Mouse (Mus musculus): ENCODE data around the gene Akap6. TPM values are rescaled to one million over a fixed set of nuclear protein-coding genes. Genes with fewer than 3 reads are reported as not detected.
A peak's percentile ranks its signal among the peaks of the same experiment; 100 is the strongest.

Akap6 gene
- polyA plus RNA-seq, 1 experiment from 2014 or later, result 7.9 TPM

DNA sequence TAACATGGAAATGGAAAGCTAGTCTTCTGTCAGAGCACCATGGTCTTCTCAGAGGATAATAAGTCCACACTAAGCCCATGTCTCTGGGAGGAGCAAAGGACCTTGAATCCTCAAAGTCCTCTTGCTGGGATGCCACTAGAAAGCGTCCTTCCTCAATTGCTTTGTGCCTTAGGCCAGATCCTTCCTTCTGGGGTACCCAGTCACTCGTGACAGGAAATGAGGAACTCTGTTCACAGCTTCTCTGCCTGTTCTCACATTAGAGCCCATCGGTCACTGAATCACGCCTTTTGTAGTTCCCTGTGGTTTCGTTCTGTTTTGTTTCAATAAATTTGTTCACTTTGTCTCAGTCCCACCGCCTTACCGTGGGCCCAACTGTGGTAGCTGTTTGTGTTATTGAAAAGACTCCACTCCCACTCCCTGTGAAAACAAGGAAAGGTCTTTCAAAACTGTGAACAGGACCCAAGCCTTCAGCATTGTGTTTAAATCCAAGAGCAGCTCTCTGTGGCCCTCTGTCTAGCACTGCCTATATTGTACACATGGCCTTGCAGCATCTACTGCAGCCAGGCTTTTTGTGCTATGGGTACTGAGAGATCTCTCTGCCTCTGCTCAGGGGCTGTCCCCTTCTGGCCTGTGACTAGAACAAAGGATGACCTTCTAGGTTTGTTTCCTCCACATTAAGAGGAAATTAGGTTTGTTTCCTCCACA is 151.3 kb downstream of the Akap6 start:
- no peak for ATAC-seq (ENCODE audit: low read depth)
- Histone ChIP-seq H3K4me1 (ENCODE audit: control insufficient read depth, insufficient read depth, low read length) (peaks cover 9% of the 10 kb centered on the region; the same call in 1 of the 2 replicates), H3K27me3 (replicated peaks; ENCODE audit: control insufficient read depth, insufficient read depth, low read length) (no peaks in the 10 kb centered on the region), H3K4me2 (ENCODE audit: low read depth, low read length) (no peak overlapping the region), H3K27ac (replicated peaks; ENCODE audit: low read depth, low read length) (0 out of 2 replicates have a peak overlapping the region, but pooled peaks have one; percentile 15), H3K9me3 (ENCODE audit: control insufficient read depth, low read length) (no peaks in the 10 kb centered on the region), H3K4me3 (ENCODE audit: low read depth, low read length) (no peak overlapping the region), H3K36me3 (ENCODE audit: control insufficient read depth, insufficient read depth, low read length) (no peaks in the 10 kb centered on the region), H3K9ac (ENCODE audit: low read depth, low read length) (no peak overlapping the region)
- DNase-seq (ENCODE audit: low spot score), result no peak
- WGBS, result 62% methylated on average over 7 of the region's 7 CpGs

DNA sequence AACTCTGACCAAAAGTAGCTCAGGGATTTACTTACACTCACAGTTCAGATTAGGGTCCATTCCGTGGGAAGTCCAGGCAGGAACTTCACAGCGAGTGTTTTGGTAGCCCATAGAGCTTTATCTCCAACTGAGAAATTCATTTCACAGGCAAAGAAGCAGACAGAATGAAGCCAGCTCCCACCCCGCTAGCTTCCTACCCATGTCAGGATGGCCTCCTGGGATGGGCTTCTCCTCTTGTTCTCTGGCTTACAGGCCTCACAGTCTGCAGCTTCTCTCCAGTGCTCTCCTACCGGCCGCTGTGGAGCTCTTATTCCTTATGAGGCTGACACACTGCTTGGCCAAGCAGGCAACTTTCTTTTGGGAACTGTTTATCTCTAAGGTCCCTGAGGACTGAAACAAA is 152.0 kb downstream of the Akap6 start:
- Histone ChIP-seq H3K4me2 (ENCODE audit: low read depth, low read length) (no peak overlapping the region), H3K27ac (replicated peaks; ENCODE audit: low read depth, low read length) (no peak overlapping the region; the same call in 1 of the 2 replicates), H3K9me3 (ENCODE audit: control insufficient read depth, low read length) (no peaks in the 10 kb centered on the region), H3K4me3 (ENCODE audit: low read depth, low read length) (no peak overlapping the region), H3K27me3 (replicated peaks; ENCODE audit: control insufficient read depth, insufficient read depth, low read length) (no peaks in the 10 kb centered on the region), H3K4me1 (ENCODE audit: control insufficient read depth, insufficient read depth, low read length) (peaks cover 9% of the 10 kb centered on the region; the same call in 1 of the 2 replicates), H3K9ac (ENCODE audit: low read depth, low read length) (no peak overlapping the region), H3K36me3 (ENCODE audit: control insufficient read depth, insufficient read depth, low read length) (no peaks in the 10 kb centered on the region)
- 79% methylated on average over 5 of the region's 5 CpGs for WGBS
- DNase-seq (ENCODE audit: low spot score), result no peak
- ATAC-seq (ENCODE audit: low read depth), result no peak

DNA sequence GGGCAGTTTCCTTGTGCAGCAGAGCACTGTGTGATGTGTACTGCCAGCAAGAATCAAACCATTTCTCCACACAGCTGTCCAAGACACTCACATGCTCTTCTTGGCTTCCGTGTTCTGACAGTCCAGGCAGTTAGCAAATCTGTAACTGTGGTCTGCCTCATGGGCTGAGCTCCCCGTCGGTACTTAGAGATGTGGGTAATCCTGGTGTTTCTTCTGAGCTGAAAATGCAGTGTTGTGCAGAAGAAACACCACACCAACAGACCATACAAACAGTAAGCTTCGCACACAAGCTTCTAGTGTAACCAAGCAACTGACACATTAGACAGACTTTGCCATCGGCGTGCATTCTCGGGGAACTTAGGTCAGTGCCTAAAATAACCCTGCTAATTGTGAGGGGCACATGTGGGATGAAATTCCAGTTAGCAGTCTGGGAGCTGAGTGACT is 155.1 kb downstream of the Akap6 start:
- WGBS, result 39% methylated on average over 7 of the region's 7 CpGs
- Histone ChIP-seq H3K9ac (ENCODE audit: low read depth, low read length) (no peak overlapping the region), H3K27ac (replicated peaks; ENCODE audit: low read depth, low read length) (peak overlapping the region; percentile 46; the same call in 1 of the 2 replicates), H3K4me1 (ENCODE audit: control insufficient read depth, insufficient read depth, low read length) (peaks cover 9% of the 10 kb centered on the region; the same call in 1 of the 2 replicates), H3K27me3 (replicated peaks; ENCODE audit: control insufficient read depth, insufficient read depth, low read length) (no peaks in the 10 kb centered on the region), H3K9me3 (ENCODE audit: control insufficient read depth, low read length) (no peaks in the 10 kb centered on the region), H3K4me3 (ENCODE audit: low read depth, low read length) (no peak overlapping the region), H3K36me3 (ENCODE audit: control insufficient read depth, insufficient read depth, low read length) (no peaks in the 10 kb centered on the region), H3K4me2 (ENCODE audit: low read depth, low read length) (no peak overlapping the region)
- ATAC-seq (ENCODE audit: low read depth) (peak; percentile 86), DNase-seq (ENCODE audit: low spot score) (peak; percentile 79)

DNA sequence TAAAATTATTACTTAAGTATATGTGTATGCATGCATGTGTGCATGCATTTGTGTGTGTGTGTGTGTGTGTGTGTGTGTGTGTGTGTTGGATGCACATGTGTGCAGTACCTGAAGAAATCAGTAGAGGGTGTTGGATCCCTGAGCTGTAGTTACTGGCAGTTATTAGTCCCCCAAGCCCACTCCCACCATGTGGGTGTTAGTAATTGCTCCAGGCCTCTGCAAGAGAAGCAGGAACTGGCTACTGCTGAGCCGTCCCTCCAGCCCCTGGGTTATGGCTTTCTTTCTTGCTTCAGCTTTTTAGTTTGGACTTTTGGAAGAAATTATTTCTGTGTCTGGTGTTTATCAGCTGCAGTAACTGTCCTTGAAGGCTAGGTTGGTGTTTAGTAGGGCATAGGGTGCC is 156.9 kb downstream of the Akap6 start:
- DNase-seq (ENCODE audit: low spot score) (no peak), ATAC-seq (ENCODE audit: low read depth) (no peak)
- H3K9ac ChIP-seq (ENCODE audit: low read depth, low read length), result no peak overlapping the region
- H3K4me3 ChIP-seq (ENCODE audit: low read depth, low read length), result no peak overlapping the region
- H3K36me3 ChIP-seq (ENCODE audit: control insufficient read depth, insufficient read depth, low read length), result no peaks in the 10 kb centered on the region
- peaks cover 9% of the 10 kb centered on the region; the same call in 1 of the 2 replicates for H3K4me1 ChIP-seq (ENCODE audit: control insufficient read depth, insufficient read depth, low read length)
- no peak overlapping the region for H3K27ac ChIP-seq (replicated peaks; ENCODE audit: low read depth, low read length)
- no peaks in the 10 kb centered on the region for H3K9me3 ChIP-seq (ENCODE audit: control insufficient read depth, low read length)
- no peaks in the 10 kb centered on the region for H3K27me3 ChIP-seq (replicated peaks; ENCODE audit: control insufficient read depth, insufficient read depth, low read length)
- WGBS, result 73% methylated on average over 1 of the region's 1 CpGs
- H3K4me2 ChIP-seq (ENCODE audit: low read depth, low read length), result no peak overlapping the region

DNA sequence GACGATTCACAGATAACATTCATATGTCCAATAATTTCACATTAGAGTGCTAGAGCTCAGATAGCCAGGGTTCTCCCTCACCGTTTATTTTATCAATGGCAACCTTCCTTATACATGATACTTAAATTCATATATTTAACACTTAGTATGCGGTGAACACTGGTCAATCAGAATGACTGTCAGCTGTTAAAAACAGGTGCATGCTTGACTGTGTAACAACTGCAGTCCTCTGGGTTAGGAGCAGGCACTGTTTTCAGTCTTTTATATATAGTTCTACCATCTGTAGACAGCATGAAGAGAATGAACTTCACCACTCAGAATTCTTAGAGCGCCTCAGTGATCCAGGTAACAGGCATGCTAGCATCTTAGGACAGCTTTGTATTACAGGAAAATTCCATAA is 158.1 kb downstream of the Akap6 start:
- no peaks in the 10 kb centered on the region for H3K9me3 ChIP-seq (ENCODE audit: control insufficient read depth, low read length)
- H3K4me1 ChIP-seq (ENCODE audit: control insufficient read depth, insufficient read depth, low read length), result peaks cover 9% of the 10 kb centered on the region; the same call in 1 of the 2 replicates
- H3K27me3 ChIP-seq (replicated peaks; ENCODE audit: control insufficient read depth, insufficient read depth, low read length), result no peaks in the 10 kb centered on the region
- whole genome bisulfite sequencing, result 81% methylated on average over 4 of the region's 4 CpGs
- no peak for DNase-seq (ENCODE audit: low spot score)
- no peak overlapping the region for H3K4me2 ChIP-seq (ENCODE audit: low read depth, low read length)
- no peaks in the 10 kb centered on the region for H3K36me3 ChIP-seq (ENCODE audit: control insufficient read depth, insufficient read depth, low read length)
- ATAC-seq (ENCODE audit: low read depth), result no peak
- no peak overlapping the region for H3K9ac ChIP-seq (ENCODE audit: low read depth, low read length)
- H3K27ac ChIP-seq (replicated peaks; ENCODE audit: low read depth, low read length), result no peak overlapping the region
- no peak overlapping the region for H3K4me3 ChIP-seq (ENCODE audit: low read depth, low read length)

DNA sequence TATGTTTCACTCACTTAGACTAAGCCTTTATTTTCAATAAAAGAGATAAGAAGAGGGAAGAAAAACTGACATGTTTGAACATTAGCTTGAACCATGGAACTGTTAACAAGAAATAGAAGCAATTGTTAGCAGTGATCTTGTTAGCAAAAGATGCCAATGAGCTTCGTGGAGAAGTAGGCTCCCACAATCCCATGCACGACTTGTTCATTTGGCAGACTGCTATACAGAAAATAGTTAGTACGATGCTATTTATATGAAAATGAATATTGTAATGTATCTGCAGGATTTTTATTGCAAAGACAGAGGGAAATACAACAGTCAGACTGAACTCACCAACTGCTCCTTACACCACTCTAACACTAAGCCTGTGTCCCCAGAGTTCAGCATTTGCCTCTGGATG is 162.7 kb downstream of the Akap6 start:
- 83% methylated on average over 3 of the region's 3 CpGs for WGBS
- DNase-seq (ENCODE audit: low spot score) (no peak), ATAC-seq (ENCODE audit: low read depth) (no peak)
- Histone ChIP-seq H3K4me1 (ENCODE audit: control insufficient read depth, insufficient read depth, low read length) (no peaks in the 10 kb centered on the region), H3K4me2 (ENCODE audit: low read depth, low read length) (no peak overlapping the region), H3K4me3 (ENCODE audit: low read depth, low read length) (no peak overlapping the region), H3K27ac (replicated peaks; ENCODE audit: low read depth, low read length) (no peak overlapping the region), H3K27me3 (replicated peaks; ENCODE audit: control insufficient read depth, insufficient read depth, low read length) (no peaks in the 10 kb centered on the region), H3K36me3 (ENCODE audit: control insufficient read depth, insufficient read depth, low read length) (no peaks in the 10 kb centered on the region), H3K9me3 (ENCODE audit: control insufficient read depth, low read length) (peaks cover 11% of the 10 kb centered on the region), H3K9ac (ENCODE audit: low read depth, low read length) (no peak overlapping the region)

DNA sequence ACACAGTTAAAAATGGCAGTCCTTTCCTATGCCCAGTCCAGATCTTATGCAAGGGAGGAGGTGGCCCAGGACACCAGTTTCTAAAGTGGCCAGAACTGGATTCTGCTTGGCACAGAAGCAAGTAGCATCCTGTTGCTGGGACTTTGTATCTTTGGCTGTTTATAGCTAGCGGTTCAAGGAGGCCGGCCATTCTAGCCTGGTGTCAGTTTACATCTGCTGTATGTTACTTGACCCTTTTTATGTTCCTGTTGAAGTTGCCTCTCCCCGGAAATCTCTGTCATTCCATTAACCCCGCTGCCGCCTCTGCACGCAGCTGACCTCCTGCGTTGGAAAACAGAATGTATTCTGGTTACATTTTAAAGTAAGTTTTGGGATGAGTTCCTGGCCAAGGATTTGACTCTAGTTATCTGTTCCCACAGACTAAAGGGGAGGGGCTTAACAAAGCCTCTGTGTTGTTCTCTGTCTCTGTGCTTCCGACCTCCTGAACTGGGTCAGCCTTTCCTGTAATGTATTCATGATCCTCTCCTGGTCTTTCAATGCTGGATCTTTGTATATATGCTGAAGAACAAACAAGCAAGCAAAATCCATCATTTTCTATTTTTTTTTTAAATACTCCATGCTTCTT is 168.9 kb downstream of the Akap6 start:
- no peak overlapping the region for H3K9ac ChIP-seq (ENCODE audit: low read depth, low read length)
- peaks cover 11% of the 10 kb centered on the region for H3K9me3 ChIP-seq (ENCODE audit: control insufficient read depth, low read length)
- peak; percentile 72 for DNase-seq (ENCODE audit: low spot score)
- H3K36me3 ChIP-seq (ENCODE audit: control insufficient read depth, insufficient read depth, low read length), result no peaks in the 10 kb centered on the region
- H3K4me1 ChIP-seq (ENCODE audit: control insufficient read depth, insufficient read depth, low read length), result peaks cover 7% of the 10 kb centered on the region; the same call in 1 of the 2 replicates
- peak overlapping the region; percentile 39; the same call in 1 of the 2 replicates for H3K27ac ChIP-seq (replicated peaks; ENCODE audit: low read depth, low read length)
- peak; percentile 76 for ATAC-seq (ENCODE audit: low read depth)
- H3K4me3 ChIP-seq (ENCODE audit: low read depth, low read length), result no peak overlapping the region
- H3K4me2 ChIP-seq (ENCODE audit: low read depth, low read length), result 0 out of 2 replicates have a peak overlapping the region, but pooled peaks have one; percentile 2
- WGBS, result 4% methylated on average over 8 of the region's 8 CpGs
- H3K27me3 ChIP-seq (replicated peaks; ENCODE audit: control insufficient read depth, insufficient read depth, low read length), result no peaks in the 10 kb centered on the region

DNA sequence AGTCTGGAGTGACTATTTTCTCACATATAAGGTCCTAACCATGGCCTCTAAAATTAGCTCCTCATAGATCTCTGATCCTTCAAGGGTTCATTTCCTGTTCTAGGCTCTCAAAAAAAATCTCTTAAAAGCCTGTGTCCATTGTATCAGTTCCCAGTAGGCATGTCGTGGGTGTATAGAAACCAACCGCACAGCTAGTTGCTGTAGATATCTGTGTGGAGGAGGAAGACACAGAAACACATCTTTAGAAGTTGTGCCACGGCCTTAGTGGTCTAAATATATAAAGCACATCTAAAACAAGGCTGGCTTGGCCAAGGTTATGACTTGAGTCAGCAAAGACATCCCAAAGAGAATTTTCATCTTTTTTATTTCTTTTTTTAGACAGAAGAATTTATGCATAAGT is 172.4 kb downstream of the Akap6 start:
- 74% methylated on average over 3 of the region's 3 CpGs for WGBS
- H3K4me3 ChIP-seq (ENCODE audit: low read depth, low read length), result no peak overlapping the region
- DNase-seq (ENCODE audit: low spot score) (no peak), ATAC-seq (ENCODE audit: low read depth) (no peak)
- no peak overlapping the region for H3K27ac ChIP-seq (replicated peaks; ENCODE audit: low read depth, low read length)
- no peak overlapping the region for H3K4me2 ChIP-seq (ENCODE audit: low read depth, low read length)
- H3K9me3 ChIP-seq (ENCODE audit: control insufficient read depth, low read length), result peaks cover 2% of the 10 kb centered on the region; the same call in 1 of the 2 replicates
- H3K4me1 ChIP-seq (ENCODE audit: control insufficient read depth, insufficient read depth, low read length), result peaks cover 7% of the 10 kb centered on the region; the same call in 1 of the 2 replicates
- no peak overlapping the region for H3K9ac ChIP-seq (ENCODE audit: low read depth, low read length)
- H3K27me3 ChIP-seq (replicated peaks; ENCODE audit: control insufficient read depth, insufficient read depth, low read length), result no peaks in the 10 kb centered on the region
- H3K36me3 ChIP-seq (ENCODE audit: control insufficient read depth, insufficient read depth, low read length), result no peaks in the 10 kb centered on the region

All from embryonic facial prominence, embryonic 14.5 days (tissue).